Mouse (Mus musculus) kidney, embryonic 16.5 days (tissue): Measurements from ENCODE around the gene Nt5c1a. TPM values are rescaled to one million over a fixed set of nuclear protein-coding genes. Genes with fewer than 3 reads are reported as not detected.

Experiments used
- ATAC-seq: fragments of 200-750 bp; cut with Nextera tagmentation; 2 replicates; pipeline ENCODE4 v1.8.0; 2017; ENCODE audit warnings: moderate TSS enrichment; ENCODE audit not compliant: low FRiP score, low TSS enrichment
- H3K27ac ChIP-seq: fragments of 300-500 bp; sonication (generic); 2 replicates; pipeline ENCODE4 v1.5.1; 2014; ENCODE audit warnings: low read length
- H3K27me3 ChIP-seq: fragments of 300-500 bp; sonication (generic); 2 replicates; pipeline ENCODE4 v1.6.1; 2014; ENCODE audit warnings: low read length, control low read depth, mixed read lengths; ENCODE audit not compliant: insufficient read depth
- H3K36me3 ChIP-seq: fragments of 300-500 bp; sonication (generic); 2 replicates; pipeline ENCODE4 v1.6.1; 2014; ENCODE audit warnings: low read length, control low read depth, mixed read lengths; ENCODE audit not compliant: insufficient read depth
- H3K4me1 ChIP-seq: fragments of 300-500 bp; sonication (generic); 2 replicates; pipeline ENCODE4 v1.6.1; 2014; ENCODE audit warnings: low read length, control low read depth, mixed read lengths; ENCODE audit not compliant: insufficient read depth
- H3K4me2 ChIP-seq: fragments of 300-500 bp; sonication (generic); replicated peaks from 2 replicates; pipeline ENCODE4 v1.6.1; 2014; ENCODE audit warnings: low read depth, low read length
- H3K4me3 ChIP-seq: fragments of 300-500 bp; sonication (generic); 2 replicates; pipeline ENCODE4 v1.5.1; 2014; ENCODE audit warnings: mild to moderate bottlenecking, low read length
- H3K9ac ChIP-seq: fragments of 300-500 bp; sonication (generic); replicated peaks from 2 replicates; pipeline ENCODE4 v1.6.1; 2014; ENCODE audit warnings: low read length
- H3K9me3 ChIP-seq: fragments of 300-500 bp; sonication (generic); 2 replicates; pipeline ENCODE4 v1.6.1; 2016; ENCODE audit warnings: low read length, control low read depth
- WGBS: fragments of 180-500 bp; shearing (Covaris S2); extraction: QIAGEN DNeasy Blood & Tissue Kit; methylation state at CpG from one replicate; pipeline ENCODE4 v1.1.7; 2014; 5-methylcytosine and 5-hydroxymethylcytosine counted together
- polyA plus RNA-seq: library from polyadenylated mRNA; unstranded; fragments of >200 nt; fragmentation: Nextera tagmentation; extraction: Ambion mirVana; gene quantifications from 2 replicates; pipeline ENCODE4 v1.2.1, GENCODE M21; 2015

Gene Nt5c1a
- polyA plus RNA-seq, 1 experiment from 2014 or later = 0.25 TPM

DNA sequence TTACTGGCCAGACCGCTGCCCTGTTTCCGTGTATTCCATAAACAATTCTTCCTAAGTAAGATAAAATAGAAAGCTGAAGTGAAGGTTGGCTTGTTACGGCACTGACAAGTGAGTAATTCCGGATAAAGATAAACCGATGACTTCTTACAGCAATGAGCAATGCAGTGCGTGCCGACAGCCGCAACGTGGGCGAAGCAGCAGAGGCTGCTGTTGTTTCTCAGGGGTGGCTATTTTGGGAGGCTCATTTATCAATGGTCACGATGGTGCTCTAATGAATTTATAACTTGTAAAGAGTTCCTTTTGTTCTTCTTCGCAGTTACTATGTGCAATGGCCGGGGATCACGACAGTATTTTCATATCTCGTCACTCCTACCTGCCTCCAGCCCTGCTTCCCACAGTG is 37.1 kb upstream of the Nt5c1a start:
- H3K27ac ChIP-seq = no peak overlapping the region

DNA sequence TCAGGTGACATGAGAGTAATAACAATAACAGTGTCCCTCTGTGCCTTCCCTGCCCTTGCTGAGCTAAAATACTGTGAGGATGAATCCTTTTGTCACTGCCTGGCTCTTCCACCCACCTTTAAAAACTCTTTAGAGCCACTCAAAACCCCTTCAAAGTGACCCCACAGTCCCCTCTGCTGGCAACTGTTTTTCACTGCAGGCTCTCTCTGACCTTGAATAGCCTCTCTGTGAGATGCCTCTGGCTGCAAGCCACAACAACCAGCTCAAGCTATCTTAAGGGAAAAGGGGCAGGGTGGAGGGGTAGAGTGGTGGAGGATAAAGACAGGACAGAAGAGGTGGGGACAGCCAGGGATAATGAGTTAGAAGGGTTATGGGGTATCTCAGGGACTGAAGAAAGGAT is 29.5 kb upstream of the Nt5c1a start:
- Histone ChIP-seq H3K4me2 (no peak overlapping the region), H3K27me3 (0 out of 2 replicates have a peak, but pooled peaks cover 5% of the 10 kb centered on the region), H3K4me1 (no peaks in the 10 kb centered on the region), H3K9me3 (0 out of 2 replicates have a peak, but pooled peaks cover 3% of the 10 kb centered on the region), H3K4me3 (no peak overlapping the region), H3K36me3 (no peaks in the 10 kb centered on the region), H3K9ac (no peak overlapping the region), H3K27ac (no peak overlapping the region)
- no peak for ATAC-seq

More for the DNA sequence above, 37.1 kb upstream of the Nt5c1a start:
- 60% methylated on average over 15 of the region's 15 CpGs for WGBS
- H3K27me3 ChIP-seq = 0 out of 2 replicates have a peak, but pooled peaks cover 6% of the 10 kb centered on the region
- no peak for ATAC-seq
- H3K4me3 ChIP-seq = no peak overlapping the region
- H3K9me3 ChIP-seq = peaks cover 10% of the 10 kb centered on the region
- H3K9ac ChIP-seq = no peak overlapping the region
- H3K36me3 ChIP-seq = no peaks in the 10 kb centered on the region
- H3K4me2 ChIP-seq = no peak overlapping the region
- peaks cover 7% of the 10 kb centered on the region; the same call in 1 of the 2 replicates for H3K4me1 ChIP-seq

GRCm38 (mm10) chr4:123182328-123183238 is 18.7 kb upstream of the Nt5c1a start, which contains the start of gene Hpcal4:
Gene Hpcal4 (plus strand): TSS chr4:123183227.
- ATAC-seq = peak; percentile 40; the same call in 1 of the 2 replicates
- no peak within 1 kb of the TSS for H3K27ac ChIP-seq
- H3K4me2 ChIP-seq = peak within 1 kb of the TSS; percentile 74
- H3K9ac ChIP-seq = peak within 1 kb of the TSS; percentile 46; the same call in 1 of the 2 replicates
- peaks cover 50% of the 10 kb centered on the region for H3K27me3 ChIP-seq
- WGBS = under 1% methylated on average over 44 of the region's 44 CpGs
- H3K36me3 ChIP-seq = no peaks in the 10 kb centered on the region
- H3K4me3 ChIP-seq = peak within 1 kb of the TSS; percentile 50
- peaks cover 14% of the 10 kb centered on the region for H3K4me1 ChIP-seq
- no peaks in the 10 kb centered on the region for H3K9me3 ChIP-seq

DNA sequence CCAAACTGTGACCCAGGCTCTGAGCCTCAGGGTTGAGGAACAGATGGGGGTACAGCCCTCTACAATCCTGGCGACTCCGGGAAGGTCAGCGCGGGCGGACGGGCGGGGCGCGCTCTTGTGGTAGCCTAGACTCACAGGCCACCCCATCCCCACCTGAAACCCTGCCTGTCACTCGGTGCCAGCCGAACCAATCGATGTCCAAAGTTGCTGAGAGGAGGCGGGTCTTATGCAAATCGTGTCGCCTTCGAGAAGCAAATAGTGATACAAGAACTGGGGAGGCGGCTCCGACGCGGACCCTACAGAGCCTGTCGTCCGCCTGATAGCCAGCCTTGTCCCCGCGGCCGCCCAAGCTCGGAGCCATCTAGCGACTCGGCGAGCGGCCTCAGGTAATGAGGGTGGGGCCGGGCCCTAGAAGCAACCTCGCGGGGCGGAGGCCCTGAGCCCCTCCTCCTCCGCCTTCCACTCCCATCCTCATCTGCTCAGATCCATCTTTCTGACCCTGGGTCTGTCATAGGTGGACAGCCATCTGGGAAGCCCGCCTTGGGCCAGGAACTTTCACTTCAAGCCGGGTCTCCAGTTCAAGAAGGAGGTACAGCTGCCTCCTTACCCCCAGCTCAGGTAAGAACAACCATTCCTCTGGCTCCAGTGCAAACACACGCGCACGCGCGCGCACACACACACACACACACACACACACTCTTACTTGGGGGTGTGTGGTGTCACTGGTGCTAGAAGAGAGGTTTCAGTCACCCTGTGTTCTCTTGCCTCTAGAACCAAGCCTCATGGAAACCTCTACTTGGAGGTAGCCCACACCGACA is 17.9 kb upstream of the Nt5c1a start:
- ATAC-seq = peak; percentile 95
- H3K4me1 ChIP-seq = peaks cover 14% of the 10 kb centered on the region
- peak overlapping the region; percentile 74 for H3K4me2 ChIP-seq
- WGBS = 11% methylated on average over 44 of the region's 44 CpGs
- peak overlapping the region; percentile 50 for H3K4me3 ChIP-seq
- H3K27me3 ChIP-seq = peaks cover 50% of the 10 kb centered on the region
- H3K27ac ChIP-seq = no peak overlapping the region
- no peaks in the 10 kb centered on the region for H3K36me3 ChIP-seq
- peak overlapping the region; percentile 46; the same call in 1 of the 2 replicates for H3K9ac ChIP-seq
- H3K9me3 ChIP-seq = no peaks in the 10 kb centered on the region

GRCm38 (mm10) chr4:123184816-123185215 is 16.5 kb upstream of the Nt5c1a start:
- WGBS = 34% methylated on average over 3 of the region's 3 CpGs
- Histone ChIP-seq H3K4me2 (no peak overlapping the region), H3K36me3 (no peaks in the 10 kb centered on the region), H3K9me3 (no peaks in the 10 kb centered on the region), H3K27ac (no peak overlapping the region), H3K27me3 (peaks cover 50% of the 10 kb centered on the region), H3K4me1 (peaks cover 14% of the 10 kb centered on the region), H3K9ac (no peak overlapping the region), H3K4me3 (no peak overlapping the region)
- no peak for ATAC-seq

DNA sequence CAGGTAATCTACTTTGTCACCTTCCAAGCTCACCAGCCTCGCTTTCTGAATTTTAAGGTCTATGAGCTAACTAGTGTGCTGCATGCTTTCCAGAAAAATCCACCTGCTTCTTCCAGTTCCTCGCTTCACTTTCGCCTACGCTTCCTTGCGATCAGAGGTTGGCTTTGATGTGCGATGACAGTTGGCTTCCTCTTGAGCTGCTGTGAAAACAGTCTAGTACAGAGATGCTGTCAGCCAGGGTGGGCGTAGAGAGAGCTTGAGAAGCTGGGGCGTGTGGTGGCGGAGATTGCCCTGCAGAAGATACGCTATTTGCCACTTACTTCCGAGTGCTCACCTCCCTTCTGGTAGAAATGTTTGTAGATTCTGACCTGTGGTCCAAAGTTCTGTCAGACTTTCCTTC is 9.0 kb upstream of the Nt5c1a start:
- no peaks in the 10 kb centered on the region for H3K9me3 ChIP-seq
- H3K4me2 ChIP-seq = no peak overlapping the region
- no peak overlapping the region for H3K27ac ChIP-seq
- ATAC-seq = no peak
- H3K9ac ChIP-seq = no peak overlapping the region
- peaks cover 2% of the 10 kb centered on the region; the same call in 1 of the 2 replicates for H3K27me3 ChIP-seq
- 75% methylated on average over 11 of the region's 11 CpGs for WGBS
- H3K4me3 ChIP-seq = no peak overlapping the region
- no peaks in the 10 kb centered on the region for H3K4me1 ChIP-seq
- H3K36me3 ChIP-seq = no peaks in the 10 kb centered on the region

- H3K9me3 ChIP-seq = no peaks in the 10 kb centered on the region
- no peak overlapping the region for H3K4me2 ChIP-seq
- WGBS = 90% methylated on average over 11 of the region's 11 CpGs
- H3K4me3 ChIP-seq = no peak overlapping the region
- no peak overlapping the region for H3K27ac ChIP-seq
- no peak for ATAC-seq
- H3K27me3 ChIP-seq = peaks cover 2% of the 10 kb centered on the region; the same call in 1 of the 2 replicates
- no peaks in the 10 kb centered on the region for H3K36me3 ChIP-seq
- H3K9ac ChIP-seq = no peak overlapping the region
- H3K4me1 ChIP-seq = no peaks in the 10 kb centered on the region
These were observed 7.5 kb upstream of the Nt5c1a start for GRCm38 (mm10) chr4:123193791-123194190.

DNA sequence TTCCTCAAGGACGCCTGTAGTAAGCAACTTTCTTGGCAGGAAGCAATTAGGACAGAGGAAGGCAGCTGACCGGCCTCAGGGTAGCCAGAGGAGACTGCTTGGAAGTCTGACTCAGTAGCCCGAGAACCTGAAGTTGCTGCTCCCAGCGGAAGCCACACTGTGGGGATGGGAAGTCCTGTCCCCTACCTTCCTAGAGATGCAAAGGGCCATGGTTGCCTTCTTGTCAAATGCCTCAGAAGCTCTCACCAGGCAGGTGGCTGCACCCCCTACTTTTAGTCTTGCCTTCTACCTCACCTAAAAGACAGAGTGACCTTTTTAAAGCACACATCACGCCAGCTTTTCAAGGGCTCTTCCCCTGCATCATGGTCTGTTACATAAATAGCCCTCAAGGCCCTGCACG is 4.6 kb upstream of the Nt5c1a start:
- Histone ChIP-seq H3K27me3 (peaks cover 17% of the 10 kb centered on the region), H3K4me2 (no peak overlapping the region), H3K9me3 (no peaks in the 10 kb centered on the region), H3K9ac (no peak overlapping the region), H3K27ac (no peak overlapping the region), H3K4me3 (no peak overlapping the region), H3K36me3 (no peaks in the 10 kb centered on the region), H3K4me1 (peaks cover 9% of the 10 kb centered on the region)
- ATAC-seq = no peak
- 52% methylated on average over 6 of the region's 6 CpGs for WGBS

GRCm38 (mm10) chr4:123200771-123201185 is 526 bp upstream of the Nt5c1a start:
- Histone ChIP-seq H3K9me3 (no peaks in the 10 kb centered on the region), H3K4me2 (peak overlapping the region; percentile 87), H3K4me1 (peaks cover 14% of the 10 kb centered on the region), H3K27me3 (peaks cover 28% of the 10 kb centered on the region), H3K9ac (no peak overlapping the region), H3K4me3 (peak overlapping the region; percentile 49), H3K36me3 (no peaks in the 10 kb centered on the region), H3K27ac (no peak overlapping the region)
- WGBS = 1% methylated on average over 15 of the region's 15 CpGs
- peak; percentile 72 for ATAC-seq
